Mouse (Mus musculus): ENCODE data around the gene Znrf4. TPM values are rescaled to one million over a fixed set of nuclear protein-coding genes. Genes with fewer than 3 reads are reported as not detected.

Gene Znrf4
- polyA plus RNA-seq, 1 experiment from 2014 or later: not detected

GRCm38 (mm10) chr17:56547116-56547845, 35.0 kb upstream of the Znrf4 start:
- Histone ChIP-seq H3K4me1 (no peaks in the 10 kb centered on the region), H3K4me3 (no peak overlapping the region), H3K27ac (no peak overlapping the region), H3K9me3 (no peaks in the 10 kb centered on the region), H3K9ac (no peak overlapping the region), H3K36me3 (no peaks in the 10 kb centered on the region), H3K4me2 (no peak overlapping the region), H3K27me3 (no peaks in the 10 kb centered on the region; the same call in 1 of the 2 replicates)
- ATAC-seq (ENCODE audit: borderline replicate concordance, extremely low read depth, low FRiP score, low TSS enrichment): no peak
- 60% methylated on average over 17 of the region's 17 CpGs for WGBS

GRCm38 (mm10) chr17:56546576-56546975, 34.3 kb upstream of the Znrf4 start:
- Histone ChIP-seq H3K9ac (no peak overlapping the region), H3K36me3 (no peaks in the 10 kb centered on the region), H3K27me3 (no peaks in the 10 kb centered on the region; the same call in 1 of the 2 replicates), H3K9me3 (no peaks in the 10 kb centered on the region), H3K4me2 (no peak overlapping the region), H3K4me1 (no peaks in the 10 kb centered on the region), H3K27ac (no peak overlapping the region), H3K4me3 (no peak overlapping the region)
- no peak for ATAC-seq (ENCODE audit: borderline replicate concordance, extremely low read depth, low FRiP score, low TSS enrichment)
- 79% methylated on average over 5 of the region's 5 CpGs for WGBS

GRCm38 (mm10) chr17:56545945-56546344, 33.7 kb upstream of the Znrf4 start:
- H3K36me3 ChIP-seq: no peaks in the 10 kb centered on the region
- H3K27ac ChIP-seq: no peak overlapping the region
- no peaks in the 10 kb centered on the region for H3K9me3 ChIP-seq
- H3K9ac ChIP-seq: no peak overlapping the region
- H3K4me1 ChIP-seq: no peaks in the 10 kb centered on the region
- H3K27me3 ChIP-seq: no peaks in the 10 kb centered on the region; the same call in 1 of the 2 replicates
- H3K4me2 ChIP-seq: no peak overlapping the region
- no peak for ATAC-seq (ENCODE audit: borderline replicate concordance, extremely low read depth, low FRiP score, low TSS enrichment)
- no peak overlapping the region for H3K4me3 ChIP-seq
- WGBS: 88% methylated on average over 1 of the region's 1 CpGs

- ATAC-seq (ENCODE audit: borderline replicate concordance, extremely low read depth, low FRiP score, low TSS enrichment): no peak
- 70% methylated on average over 7 of the region's 7 CpGs for WGBS
- Histone ChIP-seq H3K4me2 (no peak overlapping the region), H3K9ac (no peak overlapping the region), H3K27ac (no peak overlapping the region), H3K4me3 (no peak overlapping the region), H3K27me3 (no peaks in the 10 kb centered on the region; the same call in 1 of the 2 replicates), H3K4me1 (no peaks in the 10 kb centered on the region), H3K36me3 (no peaks in the 10 kb centered on the region), H3K9me3 (no peaks in the 10 kb centered on the region)
These were observed 32.6 kb upstream of the Znrf4 start for GRCm38 (mm10) chr17:56544699-56545387.

- H3K36me3 ChIP-seq: no peaks in the 10 kb centered on the region
- no peaks in the 10 kb centered on the region for H3K9me3 ChIP-seq
- WGBS: 75% methylated on average over 3 of the region's 3 CpGs
- no peak overlapping the region for H3K9ac ChIP-seq
- H3K27ac ChIP-seq: no peak overlapping the region
- no peak overlapping the region for H3K4me2 ChIP-seq
- no peak for ATAC-seq (ENCODE audit: borderline replicate concordance, extremely low read depth, low FRiP score, low TSS enrichment)
- no peak overlapping the region for H3K4me3 ChIP-seq
- no peaks in the 10 kb centered on the region; the same call in 1 of the 2 replicates for H3K27me3 ChIP-seq
- no peaks in the 10 kb centered on the region for H3K4me1 ChIP-seq
These were observed 31.5 kb upstream of the Znrf4 start for GRCm38 (mm10) chr17:56543684-56544224.

GRCm38 (mm10) chr17:56542736-56543135, 30.5 kb upstream of the Znrf4 start:
- WGBS: 56% methylated on average over 8 of the region's 8 CpGs

GRCm38 (mm10) chr17:56540562-56540975, 28.3 kb upstream of the Znrf4 start:
- no peaks in the 10 kb centered on the region for H3K4me1 ChIP-seq
- no peak overlapping the region for H3K9ac ChIP-seq
- H3K27ac ChIP-seq: no peak overlapping the region
- no peaks in the 10 kb centered on the region; the same call in 1 of the 2 replicates for H3K27me3 ChIP-seq
- ATAC-seq (ENCODE audit: borderline replicate concordance, extremely low read depth, low FRiP score, low TSS enrichment): no peak; the same call in 1 of the 2 replicates
- no peaks in the 10 kb centered on the region for H3K9me3 ChIP-seq
- WGBS: 25% methylated on average over 6 of the region's 6 CpGs
- no peak overlapping the region for H3K4me3 ChIP-seq
- H3K4me2 ChIP-seq: no peak overlapping the region
- H3K36me3 ChIP-seq: no peaks in the 10 kb centered on the region

More at GRCm38 (mm10) chr17:56542736-56543135, 30.5 kb upstream of the Znrf4 start:
- Histone ChIP-seq H3K9me3 (no peaks in the 10 kb centered on the region), H3K4me3 (no peak overlapping the region), H3K36me3 (no peaks in the 10 kb centered on the region), H3K9ac (no peak overlapping the region), H3K27me3 (no peaks in the 10 kb centered on the region; the same call in 1 of the 2 replicates), H3K4me1 (no peaks in the 10 kb centered on the region), H3K4me2 (no peak overlapping the region), H3K27ac (no peak overlapping the region)
- no peak for ATAC-seq (ENCODE audit: borderline replicate concordance, extremely low read depth, low FRiP score, low TSS enrichment)

- H3K9me3 ChIP-seq: no peaks in the 10 kb centered on the region
- no peak overlapping the region for H3K4me2 ChIP-seq
- no peaks in the 10 kb centered on the region for H3K4me1 ChIP-seq
- no peak overlapping the region for H3K9ac ChIP-seq
- 37% methylated on average over 8 of the region's 8 CpGs for WGBS
- ATAC-seq (ENCODE audit: borderline replicate concordance, extremely low read depth, low FRiP score, low TSS enrichment): no peak
- H3K27me3 ChIP-seq: no peaks in the 10 kb centered on the region; the same call in 1 of the 2 replicates
- H3K4me3 ChIP-seq: no peak overlapping the region
- no peak overlapping the region for H3K27ac ChIP-seq
- no peaks in the 10 kb centered on the region for H3K36me3 ChIP-seq
These were observed 25.7 kb upstream of the Znrf4 start for GRCm38 (mm10) chr17:56537912-56538311.

GRCm38 (mm10) chr17:56536874-56537273, 24.6 kb upstream of the Znrf4 start:
- Histone ChIP-seq H3K9ac (no peak overlapping the region), H3K27me3 (no peaks in the 10 kb centered on the region), H3K27ac (no peak overlapping the region), H3K9me3 (no peaks in the 10 kb centered on the region), H3K4me1 (no peaks in the 10 kb centered on the region), H3K36me3 (no peaks in the 10 kb centered on the region), H3K4me3 (no peak overlapping the region), H3K4me2 (no peak overlapping the region)
- ATAC-seq (ENCODE audit: borderline replicate concordance, extremely low read depth, low FRiP score, low TSS enrichment): no peak
- 78% methylated on average over 3 of the region's 3 CpGs for WGBS

- Histone ChIP-seq H3K4me2 (no peak overlapping the region), H3K4me3 (no peak overlapping the region), H3K9ac (no peak overlapping the region), H3K27me3 (no peaks in the 10 kb centered on the region), H3K36me3 (no peaks in the 10 kb centered on the region), H3K4me1 (no peaks in the 10 kb centered on the region), H3K27ac (no peak overlapping the region), H3K9me3 (no peaks in the 10 kb centered on the region)
- WGBS: 53% methylated on average over 14 of the region's 14 CpGs
- no peak for ATAC-seq (ENCODE audit: borderline replicate concordance, extremely low read depth, low FRiP score, low TSS enrichment)
These were observed 24.0 kb upstream of the Znrf4 start for GRCm38 (mm10) chr17:56536192-56536591.

GRCm38 (mm10) chr17:56524943-56525342, 12.7 kb upstream of the Znrf4 start:
- H3K4me1 ChIP-seq: no peaks in the 10 kb centered on the region
- ATAC-seq (ENCODE audit: borderline replicate concordance, extremely low read depth, low FRiP score, low TSS enrichment): no peak
- H3K4me3 ChIP-seq: no peak overlapping the region
- H3K9me3 ChIP-seq: no peaks in the 10 kb centered on the region
- no peaks in the 10 kb centered on the region for H3K36me3 ChIP-seq
- no peak overlapping the region for H3K4me2 ChIP-seq
- WGBS: 55% methylated on average over 4 of the region's 4 CpGs
- no peak overlapping the region for H3K27ac ChIP-seq
- no peaks in the 10 kb centered on the region for H3K27me3 ChIP-seq
- no peak overlapping the region for H3K9ac ChIP-seq

GRCm38 (mm10) chr17:56522744-56523143, 10.5 kb upstream of the Znrf4 start:
- Histone ChIP-seq H3K4me2 (no peak overlapping the region), H3K27me3 (no peaks in the 10 kb centered on the region), H3K9me3 (no peaks in the 10 kb centered on the region), H3K9ac (no peak overlapping the region), H3K27ac (no peak overlapping the region), H3K4me3 (no peak overlapping the region), H3K36me3 (no peaks in the 10 kb centered on the region), H3K4me1 (no peaks in the 10 kb centered on the region)
- no peak for ATAC-seq (ENCODE audit: borderline replicate concordance, extremely low read depth, low FRiP score, low TSS enrichment)
- 29% methylated on average over 1 of the region's 1 CpGs for WGBS

All from lung, embryonic 15.5 days (tissue).